Mouse (Mus musculus) inflammation-experienced regulatory T-cells, adult 16 weeks (primary cell): ENCODE results near the gene Tatdn2. TPM values are rescaled to one million over a fixed set of nuclear protein-coding genes. Genes with fewer than 3 reads are reported as not detected.

Source experiments
- polyA plus RNA-seq: library from polyadenylated mRNA; unstranded; fragments of 100-300 nt; shearing (Covaris generic); gene quantifications from one replicate; pipeline ENCODE4 v1.2.1, GENCODE M21; 2017

Gene Tatdn2
- 0.76 TPM for polyA plus RNA-seq

DNA sequence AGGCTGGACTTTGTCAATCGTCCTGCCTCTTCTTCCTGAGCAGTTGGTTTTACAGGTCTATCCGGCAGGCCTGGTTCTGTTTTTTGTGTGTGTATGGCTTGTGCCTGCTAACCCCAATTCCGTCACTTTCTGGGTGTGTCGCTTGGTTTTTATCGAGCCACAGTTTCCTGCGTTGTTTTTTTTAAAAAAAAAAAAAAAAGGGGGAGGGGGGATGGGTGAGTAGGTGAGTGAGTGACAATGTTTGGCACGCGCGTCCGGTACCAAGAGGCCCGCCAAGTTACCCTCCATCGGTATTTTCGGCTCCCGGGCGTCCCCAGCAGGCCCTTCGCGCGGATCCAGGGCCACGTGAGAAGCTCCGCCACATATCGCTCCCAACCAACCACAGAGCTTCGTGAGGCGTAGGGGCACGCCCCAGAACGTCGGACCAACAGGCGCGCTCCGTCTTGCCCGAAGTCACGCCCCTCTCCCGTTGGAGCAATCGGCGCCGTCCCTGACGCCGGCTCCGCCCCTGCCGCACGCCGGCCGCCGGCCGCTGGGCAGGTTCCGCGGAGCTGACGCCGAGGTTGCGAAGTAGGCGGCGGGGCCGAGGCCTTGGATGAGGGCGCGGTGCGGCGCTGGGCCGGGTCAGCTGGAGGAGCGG lies at the start of gene Tatdn2:
TSS of gene Tatdn2 (plus strand) at position 469 of the 640 bp plus-strand sequence.

DNA sequence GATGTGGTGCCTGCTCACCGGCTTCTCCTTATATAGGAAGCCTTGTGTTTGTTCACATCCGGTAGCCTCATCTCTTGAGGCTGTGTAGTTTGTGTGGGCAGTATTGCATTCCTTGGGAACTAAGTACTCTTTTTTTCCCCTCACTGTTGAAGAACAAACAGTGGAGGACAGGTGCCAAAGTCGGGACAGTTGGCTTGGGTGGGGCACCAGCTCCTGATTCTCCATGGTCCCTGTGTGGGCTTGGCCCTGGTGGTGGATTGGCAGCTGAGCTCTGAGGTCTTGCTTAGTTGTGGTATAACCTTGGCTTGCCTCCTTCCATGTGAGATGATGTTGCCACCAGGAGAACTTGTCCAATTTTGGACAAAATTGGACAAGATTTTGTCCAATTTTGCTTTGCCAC lies 23.0 kb downstream of the Tatdn2 start, which contains the start of gene Ghrl:
TSS of gene Ghrl (minus strand) at position 3 of the 400 bp plus-strand sequence.

DNA sequence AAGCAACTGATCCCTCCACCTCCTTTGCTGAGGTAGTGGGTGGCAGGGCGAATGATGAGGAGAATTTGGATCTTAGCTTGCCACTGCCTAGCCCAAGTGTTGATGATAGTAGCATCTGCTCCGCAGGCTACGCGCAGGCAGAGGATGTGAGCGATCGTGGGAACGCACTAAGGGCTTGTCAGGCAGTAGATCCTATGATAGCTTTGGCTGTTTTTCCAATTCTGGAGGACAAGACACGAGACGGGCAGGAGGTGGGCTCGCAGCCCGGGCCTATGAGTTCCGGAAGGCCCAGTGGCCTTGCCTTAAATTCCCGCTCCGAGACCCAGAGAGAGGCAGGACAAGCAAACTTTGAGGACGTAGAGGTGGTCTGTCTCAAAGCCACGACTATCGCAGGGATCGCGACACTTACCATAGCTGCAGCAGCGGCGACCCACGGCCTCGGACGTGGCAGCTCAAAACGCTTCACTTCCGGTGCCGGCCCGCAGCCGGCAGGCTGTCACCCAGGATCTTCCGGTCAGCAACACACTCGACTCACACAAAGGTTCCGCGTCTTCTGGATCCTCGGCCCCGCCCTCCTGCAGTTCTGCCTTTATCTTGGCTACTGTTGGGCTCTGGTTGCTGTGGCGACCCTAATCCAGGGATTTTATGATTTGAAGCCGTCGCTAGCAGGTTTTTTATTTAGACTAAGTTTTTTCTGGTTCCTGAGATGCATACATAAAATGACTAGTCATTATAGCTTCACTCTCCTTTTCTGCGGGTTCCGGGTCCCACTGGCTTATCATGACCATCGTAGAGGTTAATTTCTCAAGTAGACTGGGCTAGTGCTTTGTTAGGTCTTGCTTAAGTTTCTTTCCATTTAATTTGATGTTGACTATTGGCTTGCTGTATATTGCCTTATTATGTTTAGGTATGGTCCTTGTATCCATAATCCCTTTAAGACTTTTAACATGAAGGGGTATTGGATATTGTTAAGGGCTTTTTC lies 43.7 kb downstream of the Tatdn2 start, which contains the start of gene Sec13:
TSS of gene Sec13 (minus strand) at position 508 of the 982 bp plus-strand sequence.

Other genes starting within 250 kb of the Tatdn2 start
- 0.29 TPM for gene Il17re, start 238.6 kb upstream of the Tatdn2 start, polyA plus RNA-seq
- gene Il17rc, start 225.6 kb upstream of the Tatdn2 start, polyA plus RNA-seq: 0.27 TPM
- 13.0 TPM for gene Creld1, start 213.8 kb upstream of the Tatdn2 start, polyA plus RNA-seq
- gene Prrt3, start 195.1 kb upstream of the Tatdn2 start, polyA plus RNA-seq: 0.49 TPM
- gene Emc3, start 165.4 kb upstream of the Tatdn2 start, polyA plus RNA-seq: 110 TPM
- gene Fancd2, start 165.4 kb upstream of the Tatdn2 start, polyA plus RNA-seq: 3.7 TPM
- gene Fancd2os, start 96.3 kb upstream of the Tatdn2 start, polyA plus RNA-seq: not detected
- 261 TPM for gene Brk1, start 92.3 kb upstream of the Tatdn2 start, polyA plus RNA-seq
- gene Vhl, start 73.1 kb upstream of the Tatdn2 start, polyA plus RNA-seq: 48.2 TPM
- 59.9 TPM for gene Irak2, start 58.6 kb upstream of the Tatdn2 start, polyA plus RNA-seq
- gene Ghrl, start 22.8 kb downstream of the Tatdn2 start, polyA plus RNA-seq: not detected
- gene Sec13, start 43.7 kb downstream of the Tatdn2 start, polyA plus RNA-seq: 198 TPM